Mouse (Mus musculus): ENCODE data around the gene Pla2g15.
"Not testable (repeated sequence)": the region's sequence is repeated elsewhere in the genome, so short reads cannot be mapped to it uniquely, and the experiment has no call there.

The Pla2g15 gene

GRCm38 (mm10) chr8:106168356-106169016, 18.3 kb downstream of the Pla2g15 start, which contains the start of gene Slc7a6:
Gene Slc7a6 (plus strand): TSS chr8:106168857.
- peak; percentile 71 for DNase-seq (ENCODE audit: low read depth, low spot score)

GRCm38 (mm10) chr8:106169017-106169933, 19.1 kb downstream of the Pla2g15 start:
- DNase-seq (ENCODE audit: low read depth, low spot score) = peak; percentile 35

GRCm38 (mm10) chr8:106169934-106170480, 19.8 kb downstream of the Pla2g15 start:
- DNase-seq (ENCODE audit: low read depth, low spot score) = peak; percentile 17

- DNase-seq (ENCODE audit: low read depth, low spot score) = no peak
Measured at GRCm38 (mm10) chr8:106173566-106173965, 23.4 kb downstream of the Pla2g15 start.

- DNase-seq (ENCODE audit: low read depth, low spot score) = no peak
Measured at GRCm38 (mm10) chr8:106176891-106177290, 26.7 kb downstream of the Pla2g15 start.

GRCm38 (mm10) chr8:106177594-106177993, 27.4 kb downstream of the Pla2g15 start:
- no peak for DNase-seq (ENCODE audit: low read depth, low spot score)

- DNase-seq (ENCODE audit: low read depth, low spot score) = no peak
Measured at GRCm38 (mm10) chr8:106178428-106178827, 28.2 kb downstream of the Pla2g15 start.

- DNase-seq (ENCODE audit: low read depth, low spot score) = no peak
Measured at GRCm38 (mm10) chr8:106185628-106186270, 35.5 kb downstream of the Pla2g15 start.

GRCm38 (mm10) chr8:106186394-106186793, 36.2 kb downstream of the Pla2g15 start:
- no peak for DNase-seq (ENCODE audit: low read depth, low spot score)

- DNase-seq (ENCODE audit: low read depth, low spot score) = no peak
Measured at GRCm38 (mm10) chr8:106189162-106189561, 39.0 kb downstream of the Pla2g15 start.

GRCm38 (mm10) chr8:106191639-106192038, 41.4 kb downstream of the Pla2g15 start:
- DNase-seq (ENCODE audit: low read depth, low spot score) = no peak

GRCm38 (mm10) chr8:106193162-106193561, 43.0 kb downstream of the Pla2g15 start:
- no peak for DNase-seq (ENCODE audit: low read depth, low spot score)

- DNase-seq (ENCODE audit: low read depth, low spot score) = no peak
Measured at GRCm38 (mm10) chr8:106194062-106194461, 43.9 kb downstream of the Pla2g15 start.

GRCm38 (mm10) chr8:106198741-106199140, 48.5 kb downstream of the Pla2g15 start:
- peak; percentile 43 for DNase-seq (ENCODE audit: low read depth, low spot score)

- DNase-seq (ENCODE audit: low read depth, low spot score) = not testable (repeated sequence)
Measured at GRCm38 (mm10) chr8:106199596-106199995, 49.4 kb downstream of the Pla2g15 start.

GRCm38 (mm10) chr8:106210035-106210731, 60.0 kb downstream of the Pla2g15 start:
- DNase-seq (ENCODE audit: low read depth, low spot score) = peak; percentile 9

GRCm38 (mm10) chr8:106210821-106211345, 60.7 kb downstream of the Pla2g15 start, which contains the start of the genes Slc7a6os and Prmt7:
Gene Slc7a6os (minus strand): TSS chr8:106210935.
Gene Prmt7 (plus strand): TSS chr8:106210936.
- DNase-seq (ENCODE audit: low read depth, low spot score) = peak; percentile 91

- DNase-seq (ENCODE audit: low read depth, low spot score) = no peak
Measured at GRCm38 (mm10) chr8:106211421-106211820, 61.2 kb downstream of the Pla2g15 start.

- DNase-seq (ENCODE audit: low read depth, low spot score) = no peak
Measured at GRCm38 (mm10) chr8:106213959-106214358, 63.8 kb downstream of the Pla2g15 start.

Data from forelimb bud, embryonic 11.5 days (tissue).